Mouse (Mus musculus) stomach, embryonic 15.5 days (tissue): ENCODE data around the gene Ankrd39. TPM values are rescaled to one million over a fixed set of nuclear protein-coding genes. Genes with fewer than 3 reads are reported as not detected.

ENCODE experiments used
- ATAC-seq: fragments of 200-750 bp; cut with Nextera tagmentation; 2 replicates; pipeline ENCODE4 v1.8.0; 2017; ENCODE audit warnings: low read depth, moderate number of reproducible peaks, moderate TSS enrichment; ENCODE audit not compliant: insufficient read depth, low FRiP score
- H3K27ac ChIP-seq: fragments of 300-500 bp; sonication (generic); 2 replicates; pipeline ENCODE4 v1.5.1; 2015; ENCODE audit warnings: mild to moderate bottlenecking, inconsistent platforms
- H3K27me3 ChIP-seq: fragments of 300-500 bp; sonication (generic); replicated peaks from 2 replicates; pipeline ENCODE4 v1.6.1; 2015; ENCODE audit warnings: inconsistent platforms
- H3K36me3 ChIP-seq: fragments of 300-500 bp; sonication (generic); 2 replicates; pipeline ENCODE4 v1.6.1; 2015; ENCODE audit warnings: inconsistent platforms
- H3K4me1 ChIP-seq: fragments of 300-500 bp; sonication (generic); 2 replicates; pipeline ENCODE4 v1.6.1; 2015; ENCODE audit warnings: inconsistent platforms
- H3K4me2 ChIP-seq: fragments of 300-500 bp; sonication (generic); 2 replicates; pipeline ENCODE4 v1.6.1; 2015; ENCODE audit warnings: mild to moderate bottlenecking, inconsistent platforms
- H3K4me3 ChIP-seq: fragments of 300-500 bp; sonication (generic); replicated peaks from 2 replicates; pipeline ENCODE4 v1.5.1; 2015; ENCODE audit warnings: inconsistent platforms
- H3K9ac ChIP-seq: fragments of 300-500 bp; sonication (generic); 2 replicates; pipeline ENCODE4 v1.6.1; 2015; ENCODE audit warnings: inconsistent platforms
- H3K9me3 ChIP-seq: fragments of 300-500 bp; sonication (generic); 2 replicates; pipeline ENCODE4 v1.6.1; 2016; ENCODE audit warnings: inconsistent platforms
- WGBS: fragments of 180-500 bp; shearing (Covaris S2); methylation state at CpG from one replicate; pipeline ENCODE4 v1.1.7; 2015; 5-methylcytosine and 5-hydroxymethylcytosine counted together
- polyA plus RNA-seq: library from polyadenylated mRNA; unstranded; fragments of >200 nt; fragmentation: Nextera tagmentation; extraction: Ambion mirVana; gene quantifications from 2 replicates; pipeline ENCODE4 v1.2.1, GENCODE M21; 2015

The Ankrd39 gene
- polyA plus RNA-seq, 1 experiment from 2014 or later, result 24.9 TPM

GRCm38 (mm10) chr1:36535477-36536396, 11.5 kb downstream of the Ankrd39 start:
- 81% methylated on average over 11 of the region's 11 CpGs for WGBS
- H3K4me2 ChIP-seq, result no peak overlapping the region
- no peaks in the 10 kb centered on the region for H3K27me3 ChIP-seq
- no peak overlapping the region for H3K27ac ChIP-seq
- H3K36me3 ChIP-seq, result peaks cover 12% of the 10 kb centered on the region
- 0 out of 2 replicates have a peak, but pooled peaks cover 4% of the 10 kb centered on the region for H3K4me1 ChIP-seq
- H3K9me3 ChIP-seq, result no peaks in the 10 kb centered on the region
- no peak for ATAC-seq
- H3K4me3 ChIP-seq, result no peak overlapping the region
- H3K9ac ChIP-seq, result no peak overlapping the region

- Histone ChIP-seq H3K36me3 (0 out of 2 replicates have a peak, but pooled peaks cover 5% of the 10 kb centered on the region), H3K9me3 (no peaks in the 10 kb centered on the region), H3K27me3 (no peaks in the 10 kb centered on the region), H3K4me3 (no peak overlapping the region), H3K9ac (no peak overlapping the region), H3K4me2 (no peak overlapping the region), H3K4me1 (peaks cover 8% of the 10 kb centered on the region; the same call in 1 of the 2 replicates), H3K27ac (no peak overlapping the region)
- 73% methylated on average over 6 of the region's 6 CpGs for WGBS
- no peak for ATAC-seq
Measured at GRCm38 (mm10) chr1:36534595-36535058, 12.6 kb downstream of the Ankrd39 start.

GRCm38 (mm10) chr1:36533546-36533945, 13.7 kb downstream of the Ankrd39 start:
- no peak overlapping the region for H3K4me3 ChIP-seq
- ATAC-seq, result no peak
- H3K27ac ChIP-seq, result no peak overlapping the region
- no peak overlapping the region for H3K4me2 ChIP-seq
- WGBS, result 72% methylated on average over 6 of the region's 6 CpGs
- H3K27me3 ChIP-seq, result no peaks in the 10 kb centered on the region
- H3K9ac ChIP-seq, result no peak overlapping the region
- H3K36me3 ChIP-seq, result 0 out of 2 replicates have a peak, but pooled peaks cover 5% of the 10 kb centered on the region
- H3K4me1 ChIP-seq, result peaks cover 9% of the 10 kb centered on the region; the same call in 1 of the 2 replicates
- H3K9me3 ChIP-seq, result no peaks in the 10 kb centered on the region

GRCm38 (mm10) chr1:36531461-36531860, 15.8 kb downstream of the Ankrd39 start:
- 88% methylated on average over 12 of the region's 12 CpGs for WGBS
- Histone ChIP-seq H3K9me3 (no peaks in the 10 kb centered on the region), H3K27me3 (no peaks in the 10 kb centered on the region), H3K36me3 (no peaks in the 10 kb centered on the region), H3K27ac (no peak overlapping the region), H3K9ac (no peak overlapping the region), H3K4me2 (no peak overlapping the region), H3K4me1 (peaks cover 18% of the 10 kb centered on the region; the same call in 1 of the 2 replicates), H3K4me3 (no peak overlapping the region)
- ATAC-seq, result no peak

GRCm38 (mm10) chr1:36530962-36531361, 16.3 kb downstream of the Ankrd39 start:
- no peaks in the 10 kb centered on the region for H3K27me3 ChIP-seq

GRCm38 (mm10) chr1:36530485-36530884, 16.8 kb downstream of the Ankrd39 start:
- no peak overlapping the region for H3K4me3 ChIP-seq
- H3K9ac ChIP-seq, result no peak overlapping the region
- ATAC-seq, result 0 out of 2 replicates have a peak, but pooled peaks have one; percentile 19
- no peaks in the 10 kb centered on the region for H3K9me3 ChIP-seq
- peaks cover 18% of the 10 kb centered on the region; the same call in 1 of the 2 replicates for H3K4me1 ChIP-seq
- H3K27me3 ChIP-seq, result no peaks in the 10 kb centered on the region
- WGBS, result 73% methylated on average over 8 of the region's 8 CpGs
- no peak overlapping the region for H3K27ac ChIP-seq
- peaks cover 8% of the 10 kb centered on the region for H3K36me3 ChIP-seq
- H3K4me2 ChIP-seq, result no peak overlapping the region

More at GRCm38 (mm10) chr1:36530962-36531361, 16.3 kb downstream of the Ankrd39 start:
- Histone ChIP-seq H3K4me1 (peaks cover 18% of the 10 kb centered on the region; the same call in 1 of the 2 replicates), H3K27ac (no peak overlapping the region), H3K9ac (no peak overlapping the region), H3K36me3 (peaks cover 5% of the 10 kb centered on the region; the same call in 1 of the 2 replicates), H3K4me3 (no peak overlapping the region), H3K4me2 (no peak overlapping the region), H3K9me3 (no peaks in the 10 kb centered on the region)
- 89% methylated on average over 7 of the region's 7 CpGs for WGBS
- ATAC-seq, result no peak

GRCm38 (mm10) chr1:36529875-36530274, 17.4 kb downstream of the Ankrd39 start:
- 93% methylated on average over 4 of the region's 4 CpGs for WGBS
- Histone ChIP-seq H3K9me3 (no peaks in the 10 kb centered on the region), H3K4me2 (no peak overlapping the region), H3K4me3 (no peak overlapping the region), H3K4me1 (peaks cover 18% of the 10 kb centered on the region; the same call in 1 of the 2 replicates), H3K9ac (no peak overlapping the region), H3K27me3 (no peaks in the 10 kb centered on the region), H3K36me3 (peaks cover 14% of the 10 kb centered on the region), H3K27ac (no peak overlapping the region)
- ATAC-seq, result no peak

- 83% methylated on average over 4 of the region's 4 CpGs for WGBS
- no peak for ATAC-seq
Measured at GRCm38 (mm10) chr1:36529274-36529673, 18.0 kb downstream of the Ankrd39 start.

GRCm38 (mm10) chr1:36528351-36528750, 18.9 kb downstream of the Ankrd39 start:
- H3K9ac ChIP-seq, result no peak overlapping the region
- H3K4me3 ChIP-seq, result no peak overlapping the region
- no peak overlapping the region for H3K27ac ChIP-seq
- no peak overlapping the region for H3K4me2 ChIP-seq
- no peak for ATAC-seq
- H3K9me3 ChIP-seq, result no peaks in the 10 kb centered on the region
- no peaks in the 10 kb centered on the region for H3K27me3 ChIP-seq
- peaks cover 24% of the 10 kb centered on the region for H3K4me1 ChIP-seq
- H3K36me3 ChIP-seq, result peaks cover 18% of the 10 kb centered on the region
- WGBS, result 15% methylated on average over 1 of the region's 1 CpGs

More at GRCm38 (mm10) chr1:36529274-36529673, 18.0 kb downstream of the Ankrd39 start:
- Histone ChIP-seq H3K9ac (no peak overlapping the region), H3K27ac (no peak overlapping the region), H3K9me3 (no peaks in the 10 kb centered on the region), H3K4me3 (no peak overlapping the region), H3K4me2 (no peak overlapping the region), H3K27me3 (no peaks in the 10 kb centered on the region), H3K36me3 (peaks cover 18% of the 10 kb centered on the region), H3K4me1 (peaks cover 18% of the 10 kb centered on the region; the same call in 1 of the 2 replicates)

- H3K4me3 ChIP-seq, result no peak overlapping the region
- peaks cover 22% of the 10 kb centered on the region for H3K36me3 ChIP-seq
- H3K4me2 ChIP-seq, result no peak overlapping the region
- 89% methylated on average over 10 of the region's 10 CpGs for WGBS
- no peak overlapping the region for H3K27ac ChIP-seq
- H3K9ac ChIP-seq, result no peak overlapping the region
- no peaks in the 10 kb centered on the region for H3K9me3 ChIP-seq
- peaks cover 22% of the 10 kb centered on the region for H3K4me1 ChIP-seq
- H3K27me3 ChIP-seq, result no peaks in the 10 kb centered on the region
- no peak for ATAC-seq
Measured at GRCm38 (mm10) chr1:36526903-36527302, 20.3 kb downstream of the Ankrd39 start.

- Histone ChIP-seq H3K9ac (no peak overlapping the region), H3K36me3 (peaks cover 33% of the 10 kb centered on the region), H3K4me3 (no peak overlapping the region), H3K27ac (no peak overlapping the region), H3K27me3 (no peaks in the 10 kb centered on the region), H3K4me1 (peaks cover 20% of the 10 kb centered on the region), H3K9me3 (no peaks in the 10 kb centered on the region), H3K4me2 (no peak overlapping the region)
- ATAC-seq, result no peak
- WGBS, result 86% methylated on average over 12 of the region's 12 CpGs
Measured at GRCm38 (mm10) chr1:36525774-36526173, 21.5 kb downstream of the Ankrd39 start.

- no peak for ATAC-seq
Measured at GRCm38 (mm10) chr1:36524058-36524457, 23.2 kb downstream of the Ankrd39 start.

More at GRCm38 (mm10) chr1:36524058-36524457, 23.2 kb downstream of the Ankrd39 start:
- no peak overlapping the region for H3K4me2 ChIP-seq
- WGBS, result 39% methylated on average over 5 of the region's 5 CpGs
- H3K27ac ChIP-seq, result peak overlapping the region; percentile 80
- H3K4me3 ChIP-seq, result no peak overlapping the region
- no peaks in the 10 kb centered on the region for H3K9me3 ChIP-seq
- no peaks in the 10 kb centered on the region for H3K27me3 ChIP-seq
- peaks cover 15% of the 10 kb centered on the region for H3K4me1 ChIP-seq
- peaks cover 46% of the 10 kb centered on the region for H3K36me3 ChIP-seq
- no peak overlapping the region for H3K9ac ChIP-seq
